Mouse (Mus musculus) R1 (cell line): ENCODE measurements at regions not wholly inside any gene's neighbourhood (a gene's known extent, or its start where the extent isn't known, plus 50 kb on each side); places are given as distances from the start of the nearest gene placed in this dataset.
A peak's percentile ranks its signal among the peaks of the same experiment; 100 is the strongest.

Experiments
- DNase-seq: peaks from one replicate; pipeline ENCODE4 v3.0.0-alpha.2; 2018; ENCODE audit warnings: low read depth, low spot score

- DNase-seq, result no peak
Measured at GRCm38 (mm10) chr6:148602894-148603293, 158.7 kb upstream of the Tmtc1 start.

DNA sequence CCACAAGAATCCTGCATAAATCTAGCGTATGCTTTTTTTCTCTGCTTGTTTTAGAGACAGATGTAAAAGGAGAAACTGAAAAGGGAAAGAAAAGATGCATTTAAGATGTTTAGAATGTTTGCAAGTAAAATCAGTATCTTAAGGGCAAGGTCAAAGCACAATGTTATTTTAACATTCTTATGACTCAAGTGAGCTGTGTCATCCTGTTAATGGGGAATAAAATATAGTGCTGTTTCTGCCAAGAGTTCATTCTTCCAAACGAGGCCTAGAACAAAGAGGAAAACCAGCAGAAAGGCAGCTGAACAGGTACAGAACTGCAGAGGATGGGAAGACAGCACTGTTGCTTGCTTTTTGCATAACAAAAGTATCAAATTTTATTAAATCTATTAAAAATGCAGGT is 156.7 kb upstream of the Tmtc1 start:
- DNase-seq, result no peak

GRCm38 (mm10) chr6:148599473-148599872 is 155.3 kb upstream of the Tmtc1 start:
- no peak for DNase-seq

DNA sequence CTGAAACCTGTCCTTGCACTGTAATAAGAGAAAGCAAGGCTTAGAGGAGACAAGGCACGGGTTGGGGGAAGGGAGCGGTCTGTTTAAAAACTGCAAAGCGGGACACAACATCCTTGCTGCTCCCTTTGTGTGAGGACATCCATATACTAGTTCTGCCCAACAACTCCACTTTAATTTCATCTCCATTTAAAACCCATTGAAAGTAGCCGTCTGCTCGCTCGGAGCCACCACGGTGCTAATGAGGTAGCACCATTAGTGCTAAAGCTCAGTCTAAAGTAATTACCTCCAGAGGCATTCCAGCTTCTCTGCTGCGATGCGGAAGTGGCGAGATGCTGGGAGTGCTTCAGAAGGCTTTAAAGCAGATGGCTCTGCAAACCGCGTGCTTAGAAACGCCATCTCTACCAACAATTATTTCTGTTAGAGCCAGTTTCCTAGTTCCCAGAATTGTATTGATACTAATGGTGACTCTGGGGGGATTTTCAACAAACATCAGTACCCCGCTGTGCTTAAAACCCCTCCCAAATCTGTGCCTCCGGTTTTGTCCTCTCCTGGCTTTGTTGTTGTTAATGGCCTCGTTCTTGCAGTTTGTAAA is 154.7 kb upstream of the Tmtc1 start:
- DNase-seq, result peak; percentile 79

DNA sequence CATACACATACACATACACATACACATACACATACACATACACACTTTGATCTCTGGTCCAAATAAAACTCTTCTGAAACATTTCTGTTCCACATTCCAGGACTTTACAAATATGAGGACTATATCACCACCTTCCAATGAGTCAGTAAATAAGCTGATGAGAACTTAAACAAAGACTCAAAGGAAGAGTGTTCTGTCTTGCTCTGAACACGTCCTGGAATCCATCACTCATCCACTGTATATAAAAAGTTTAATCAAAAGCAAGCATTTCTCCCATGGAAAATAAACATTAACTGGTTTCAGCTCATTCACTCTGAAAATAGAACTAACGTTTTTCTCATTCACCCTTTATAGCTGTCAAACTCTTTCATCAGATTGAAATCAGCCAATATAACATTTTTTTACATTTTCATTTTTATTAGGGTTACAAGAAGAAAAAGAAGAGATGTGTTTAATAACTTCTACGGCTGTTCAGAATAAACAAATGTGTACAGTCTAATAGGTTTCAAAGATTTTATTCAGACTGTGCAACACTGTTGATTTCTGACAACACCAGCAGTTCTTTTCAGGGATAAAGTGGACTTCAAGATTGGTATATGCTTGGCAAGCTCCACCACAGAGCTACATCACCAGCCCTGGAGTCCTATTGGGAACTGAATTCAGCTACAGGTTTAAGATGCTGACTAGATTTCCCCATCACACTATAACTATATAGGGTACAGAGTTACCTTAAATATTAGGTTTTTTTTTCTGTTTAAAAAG is 151.0 kb upstream of the Tmtc1 start:
- no peak for DNase-seq

DNA sequence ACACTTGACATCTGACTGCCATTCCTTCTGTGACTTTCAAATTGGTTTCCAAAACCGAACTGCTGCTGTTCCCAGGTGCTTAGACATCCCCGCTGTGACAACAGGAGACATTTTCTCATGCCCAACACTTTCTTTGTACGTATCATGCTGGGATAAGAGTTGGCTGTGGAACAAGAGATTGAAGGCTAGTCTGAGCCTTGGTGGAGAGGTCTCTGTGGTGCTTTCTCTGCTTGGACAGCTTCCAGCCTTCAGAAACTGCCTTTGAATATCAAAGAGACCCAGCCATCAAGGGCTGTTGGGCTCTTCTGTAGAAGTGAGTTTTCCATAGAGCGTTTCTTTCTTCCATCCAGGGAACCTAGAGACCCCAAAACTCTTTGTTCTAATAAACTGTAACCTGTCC is 144.8 kb upstream of the Tmtc1 start:
- peak; percentile 3 for DNase-seq

DNA sequence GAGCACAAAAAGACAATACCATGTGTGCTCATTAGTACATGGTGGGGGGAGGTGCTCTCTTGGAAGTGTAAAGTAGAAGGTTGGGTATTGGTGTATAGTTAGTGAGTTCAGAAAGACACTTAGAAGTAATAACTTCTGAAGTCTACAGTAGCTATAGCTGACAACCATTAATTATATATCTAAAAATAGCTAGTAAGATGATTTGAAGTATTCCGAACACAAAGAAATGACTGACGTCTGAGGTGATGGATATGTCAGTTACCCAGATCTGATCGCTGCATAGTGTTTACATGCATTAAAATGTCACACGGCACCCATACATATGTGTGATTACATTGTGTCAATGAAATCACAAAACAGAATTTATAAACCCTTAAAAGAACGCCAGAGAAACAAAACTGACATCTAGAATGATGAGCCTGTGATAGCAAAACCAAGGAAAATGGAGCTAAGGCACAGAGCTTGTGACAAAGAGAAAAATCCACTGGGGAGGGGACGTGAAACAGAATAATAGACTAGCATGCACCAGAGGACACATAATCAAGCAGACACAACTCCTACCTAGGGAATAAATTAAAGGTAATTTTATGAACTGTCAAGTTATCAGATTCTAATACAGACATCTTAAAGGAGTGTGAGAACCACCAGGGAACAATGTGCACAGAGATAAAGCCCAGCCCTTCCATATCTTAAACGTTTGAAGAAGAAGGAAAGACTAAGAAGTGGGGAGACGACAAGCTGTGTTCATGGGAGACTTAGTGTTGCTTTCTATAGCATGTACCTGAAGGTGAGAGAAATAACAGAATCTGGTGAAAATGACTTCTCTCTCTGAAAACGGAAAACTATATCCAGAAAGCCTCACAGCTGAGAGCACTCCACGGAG is 142.5 kb upstream of the Tmtc1 start:
- no peak for DNase-seq

GRCm38 (mm10) chr6:148584126-148584525 is 139.9 kb upstream of the Tmtc1 start:
- no peak for DNase-seq

- no peak for DNase-seq
Measured at GRCm38 (mm10) chr6:148578281-148578680, 134.1 kb upstream of the Tmtc1 start.

GRCm38 (mm10) chr6:148577663-148578062 is 133.5 kb upstream of the Tmtc1 start:
- no peak for DNase-seq

DNA sequence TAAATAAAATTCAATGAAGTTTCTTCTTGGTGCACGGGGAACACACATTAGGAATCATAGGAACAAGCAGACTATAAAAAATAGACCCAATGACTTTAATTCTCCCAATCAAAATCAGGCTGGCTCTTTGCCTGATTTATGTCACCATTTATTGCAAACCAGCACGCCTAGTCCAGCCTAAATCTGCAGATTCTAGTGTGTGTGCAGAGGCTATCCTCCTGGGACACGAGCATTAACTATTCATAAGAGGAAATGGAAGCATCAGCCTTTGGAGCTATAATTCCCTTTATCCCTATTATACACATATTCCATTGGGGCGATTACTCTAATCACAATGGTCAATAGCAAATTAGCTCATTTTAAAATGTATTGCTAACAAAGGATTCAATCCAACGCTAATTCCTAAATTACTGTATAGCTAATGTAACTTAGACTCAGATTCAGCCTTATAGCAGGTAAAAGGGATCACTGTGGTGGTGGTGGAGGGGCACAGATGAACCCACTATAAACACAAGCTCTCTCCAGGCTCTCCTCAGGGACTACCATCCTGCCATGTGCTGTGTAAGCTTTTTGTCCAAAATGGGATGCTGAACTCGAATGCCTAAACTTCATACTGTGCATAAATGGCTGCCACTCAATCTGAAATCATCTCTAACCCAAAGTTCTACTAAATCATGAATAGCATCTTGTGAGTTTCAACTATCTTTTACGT is 130.7 kb upstream of the Tmtc1 start:
- no peak for DNase-seq

- DNase-seq, result no peak
Measured at GRCm38 (mm10) chr6:148572201-148572600, 128.0 kb upstream of the Tmtc1 start.

GRCm38 (mm10) chr6:148571651-148572050 is 127.5 kb upstream of the Tmtc1 start:
- no peak for DNase-seq

DNA sequence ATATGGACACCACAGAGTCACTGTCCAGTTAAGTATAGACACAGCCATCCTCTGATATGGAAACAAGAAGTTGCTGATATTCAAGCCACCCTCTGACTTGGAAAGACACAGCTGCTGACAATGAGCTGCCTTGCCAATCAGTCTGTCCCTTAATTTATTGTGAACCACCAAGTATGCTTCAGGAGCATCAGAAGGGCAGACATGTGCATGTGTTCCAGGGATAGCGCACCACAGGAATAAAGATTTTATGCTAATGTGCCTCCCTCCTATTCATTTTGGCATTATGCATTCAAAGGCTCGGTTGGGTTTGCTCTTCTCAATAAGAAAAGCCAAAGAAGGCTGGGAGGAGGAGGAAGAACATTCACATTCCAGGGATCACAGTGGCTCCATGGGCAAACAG is 120.0 kb upstream of the Tmtc1 start:
- DNase-seq, result no peak

DNA sequence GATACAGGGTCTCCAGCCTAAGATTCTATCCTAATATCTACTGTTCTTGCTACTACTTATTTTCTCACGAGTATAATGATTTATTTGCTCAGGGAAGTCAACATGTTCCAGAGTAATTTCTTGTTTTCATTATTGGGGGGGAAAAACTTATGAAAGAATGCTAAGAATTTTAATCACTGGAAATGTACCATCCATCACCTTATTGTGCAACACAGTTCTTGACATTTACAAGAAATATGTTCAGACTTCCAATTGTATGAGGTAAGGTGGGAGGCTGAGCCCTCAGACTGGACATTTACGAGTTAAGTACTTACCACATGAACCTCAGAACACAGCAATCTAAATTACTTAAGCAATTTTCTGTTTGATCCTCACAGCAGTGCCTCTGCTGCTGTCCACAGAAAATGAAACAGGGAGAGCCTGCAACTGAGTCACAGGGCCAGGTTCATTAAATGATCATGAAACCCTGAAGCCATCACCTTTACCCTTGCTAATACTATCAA is 118.1 kb upstream of the Tmtc1 start:
- no peak for DNase-seq

GRCm38 (mm10) chr6:148556484-148556871 is 112.3 kb upstream of the Tmtc1 start:
- no peak for DNase-seq

GRCm38 (mm10) chr6:148555651-148556483 is 111.7 kb upstream of the Tmtc1 start:
- DNase-seq, result no peak

DNA sequence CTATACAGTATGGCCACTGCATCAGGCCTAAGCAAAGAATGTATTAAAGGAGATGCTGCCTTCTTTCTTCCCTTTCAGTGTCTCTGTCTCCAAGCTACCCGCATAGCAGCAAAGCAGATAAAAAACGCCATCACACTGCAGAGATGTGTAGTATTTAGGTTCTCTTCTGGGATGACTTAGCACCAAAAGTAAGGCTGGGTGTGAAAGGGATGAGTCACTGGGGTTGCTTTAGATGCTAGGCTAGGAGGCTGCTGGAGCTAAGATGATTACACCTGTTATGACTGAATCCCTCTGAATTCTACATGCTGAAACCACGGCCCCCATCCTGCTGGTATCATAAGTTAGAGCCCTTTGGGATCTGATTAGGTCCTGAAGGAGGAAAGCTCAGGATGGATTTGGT is 110.3 kb upstream of the Tmtc1 start:
- DNase-seq, result no peak

DNA sequence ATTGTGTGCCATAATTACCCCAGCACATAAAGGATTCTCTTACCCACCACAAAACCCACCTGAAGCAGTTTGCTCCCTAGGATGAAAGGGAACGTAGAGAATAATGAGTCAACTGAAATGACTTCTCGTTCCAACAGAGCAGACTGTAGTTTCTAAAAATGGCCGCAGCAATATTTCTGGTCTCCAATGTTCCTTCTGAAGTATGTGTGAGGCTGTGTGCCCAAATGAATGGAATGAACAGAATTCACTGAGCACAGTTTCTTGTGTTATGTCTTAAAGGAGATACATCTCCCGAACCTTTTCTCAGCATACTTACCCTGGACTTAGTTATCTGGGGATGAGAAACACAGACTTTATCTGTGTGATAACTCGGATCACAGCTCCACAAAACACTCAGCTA is 109.4 kb upstream of the Tmtc1 start:
- DNase-seq, result no peak

GRCm38 (mm10) chr6:148551097-148551496 is 106.9 kb upstream of the Tmtc1 start:
- no peak for DNase-seq
